Mouse (Mus musculus) ovary, adult 18-20 months (tissue): Measurements from ENCODE around the gene Fzr1.

Experiments used
- DNase-seq: peaks from one replicate; pipeline ENCODE4 v3.0.0; 2022; ENCODE audit warnings: low spot score, mixed read lengths

Gene Fzr1

GRCm38 (mm10) chr10:81416581-81417226 is 38.4 kb upstream of the Fzr1 start:
- peak; percentile 77 for DNase-seq

DNA sequence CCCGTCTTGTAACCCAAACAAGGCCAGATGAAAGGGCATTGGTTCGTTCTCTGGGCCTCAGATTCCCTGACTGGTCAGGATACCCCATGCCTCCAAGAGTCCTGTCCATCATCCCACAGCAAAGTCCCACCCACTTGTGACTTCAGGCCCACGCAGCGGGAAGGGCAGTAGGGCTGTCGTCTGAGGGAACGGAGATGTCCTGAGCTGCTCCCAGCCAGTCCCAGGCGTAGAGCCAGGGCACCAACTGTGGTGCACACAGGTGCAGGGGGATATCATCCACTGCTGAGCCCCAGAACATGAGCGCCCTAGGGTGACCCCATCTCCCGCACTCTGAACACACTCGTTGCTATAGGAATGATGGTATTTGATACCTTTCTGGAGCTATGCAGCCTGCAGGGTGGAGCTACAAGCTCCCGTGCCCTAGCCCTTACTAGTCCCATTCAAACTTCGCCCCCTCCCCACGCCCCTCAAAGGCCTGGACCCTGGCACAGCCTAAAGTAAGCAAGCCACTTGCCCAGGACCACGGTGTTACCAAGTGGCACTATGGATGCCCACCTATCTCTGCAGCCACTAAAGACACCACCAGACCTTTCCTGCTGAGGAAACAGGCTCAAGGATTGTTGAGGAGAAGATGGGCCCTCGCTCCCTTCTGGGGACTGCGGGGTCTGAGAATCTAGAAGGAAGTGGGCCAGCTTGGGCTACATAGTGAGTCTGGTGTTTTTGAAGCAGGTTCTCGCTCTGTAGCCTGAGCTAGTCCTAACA is 37.4 kb upstream of the Fzr1 start:
- DNase-seq: no peak

DNA sequence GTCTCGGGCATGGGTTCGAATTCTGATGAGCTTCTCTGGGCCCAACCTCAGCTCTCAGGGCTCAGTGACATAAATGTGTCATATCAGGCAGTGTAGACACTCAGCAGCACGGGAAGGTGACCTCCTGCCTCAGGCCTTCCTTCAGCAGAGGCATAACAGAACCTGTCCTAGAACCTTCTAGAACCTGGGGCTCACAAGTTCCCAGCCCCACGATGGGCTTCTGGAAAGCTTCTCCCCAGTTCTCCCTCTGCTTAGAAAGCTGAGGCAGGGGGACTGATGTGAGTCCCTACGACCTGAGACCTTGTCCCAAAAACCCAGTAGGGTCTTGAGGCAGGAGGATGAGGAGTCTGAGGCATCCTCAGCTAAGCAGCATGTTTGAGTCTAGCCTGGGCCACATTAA is 36.8 kb upstream of the Fzr1 start:
- no peak for DNase-seq

- DNase-seq: no peak
These were observed 36.4 kb upstream of the Fzr1 start for GRCm38 (mm10) chr10:81414682-81415081.

DNA sequence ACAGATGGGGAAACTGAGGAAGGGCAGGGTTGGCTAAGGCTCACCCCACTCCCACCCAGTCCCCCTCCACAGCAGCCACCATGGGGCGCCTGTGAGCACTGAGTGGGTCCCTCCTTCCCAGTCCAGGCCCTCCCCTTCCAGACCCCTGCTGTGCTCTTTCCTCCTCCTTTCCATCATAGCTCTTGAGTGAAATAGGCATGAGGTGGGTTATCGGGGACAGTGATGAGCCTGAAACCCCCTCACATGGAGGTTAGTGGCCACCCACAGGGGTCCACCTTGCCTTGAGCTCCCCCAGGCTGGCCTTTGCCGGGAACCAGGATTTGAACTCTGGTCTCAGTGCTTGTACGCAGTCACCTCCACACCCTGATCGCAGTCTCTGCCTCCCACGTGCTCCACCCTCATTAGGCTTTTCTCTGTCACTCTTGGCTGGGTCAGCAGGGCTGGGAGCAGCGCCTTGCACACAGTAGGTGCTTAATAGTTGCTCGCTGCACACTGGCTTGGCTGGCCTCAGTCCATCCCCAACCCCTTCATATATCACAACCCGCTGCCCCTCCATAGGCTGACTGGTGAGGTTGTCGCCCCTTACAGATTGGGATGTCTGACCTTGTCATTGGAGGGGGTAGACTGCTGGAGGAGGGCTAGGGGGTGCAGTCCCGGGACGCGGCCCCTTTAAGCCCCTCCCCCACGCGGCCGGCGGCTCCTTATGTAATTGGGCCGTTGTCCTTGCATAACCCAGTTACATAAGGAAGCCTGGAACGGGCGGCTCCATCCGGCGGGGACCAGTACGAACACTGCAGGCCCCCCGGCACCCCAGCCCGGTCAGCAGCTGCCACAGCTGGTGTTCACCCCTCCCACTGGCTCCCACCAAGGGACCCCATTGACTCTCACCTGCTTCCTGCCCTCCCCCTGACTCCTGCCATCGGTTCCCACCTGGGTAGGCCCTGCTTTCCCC is 35.3 kb upstream of the Fzr1 start:
- peak; percentile 75 for DNase-seq

- no peak for DNase-seq
These were observed 34.4 kb upstream of the Fzr1 start for GRCm38 (mm10) chr10:81412586-81413309.

DNA sequence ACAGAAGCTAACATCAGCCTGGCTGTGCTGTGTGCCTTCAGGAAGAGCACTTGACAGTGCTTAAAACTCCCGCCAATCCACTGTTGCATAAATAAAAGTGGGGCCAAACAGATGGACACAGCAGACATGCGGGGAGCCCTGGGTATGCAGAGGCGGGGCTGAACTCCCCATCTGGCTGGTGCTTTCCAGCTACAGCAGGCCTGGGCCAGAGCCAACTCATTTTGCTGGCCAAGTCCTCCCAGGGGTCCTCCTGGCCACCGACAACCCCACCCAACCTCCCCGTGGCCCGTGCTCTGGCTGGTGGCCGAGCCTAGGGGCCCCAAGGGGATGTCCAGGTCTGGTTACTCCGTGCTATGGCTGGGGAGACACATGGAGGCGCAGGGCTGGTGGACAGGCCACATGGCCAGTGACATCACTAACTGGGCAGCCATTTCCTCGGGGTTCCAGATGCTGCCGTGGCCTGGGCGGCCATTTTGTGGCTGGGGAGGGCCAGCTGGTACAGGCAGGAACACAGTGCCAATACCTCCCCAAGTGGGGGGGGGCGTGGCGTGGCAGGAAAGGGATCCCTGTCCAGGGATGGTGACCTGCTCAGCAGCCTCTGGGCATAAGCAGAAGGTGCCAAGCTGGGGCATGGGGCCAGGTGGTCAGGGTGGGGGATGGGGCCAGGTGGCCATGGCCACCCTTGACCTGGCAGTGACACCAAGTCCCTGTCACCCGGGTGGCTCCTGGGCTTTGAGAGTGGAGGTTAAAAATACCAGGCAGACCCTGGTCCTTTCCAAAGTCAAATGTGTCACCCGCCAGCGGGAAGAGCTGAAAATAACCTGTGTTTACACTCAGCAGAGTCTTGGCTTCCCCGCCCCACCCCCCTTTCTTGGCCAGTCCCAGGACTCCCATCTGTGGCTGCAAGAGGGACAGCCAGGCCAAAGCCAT is 33.4 kb upstream of the Fzr1 start:
- DNase-seq: peak; percentile 65

- DNase-seq: no peak
These were observed 32.7 kb upstream of the Fzr1 start for GRCm38 (mm10) chr10:81410981-81411380.

DNA sequence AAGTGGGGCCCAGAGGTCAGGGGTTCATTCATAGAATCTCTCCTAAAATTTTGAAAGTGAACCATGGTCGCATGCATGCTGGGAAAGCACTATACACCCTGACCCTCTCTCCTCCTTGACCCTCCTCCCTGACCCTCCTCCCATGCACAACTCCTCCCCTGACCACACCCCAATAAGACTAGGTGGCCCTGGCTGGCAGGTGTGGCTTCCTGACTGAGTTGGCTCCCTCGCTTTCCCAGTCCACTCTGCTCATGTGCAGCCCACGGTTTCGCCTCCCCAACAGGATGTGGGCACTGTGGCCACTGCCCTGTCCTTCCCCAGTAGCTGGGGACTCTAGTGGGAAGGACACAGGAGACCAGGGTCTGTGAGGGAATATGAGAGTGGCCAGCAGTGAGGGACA is 32.0 kb upstream of the Fzr1 start:
- DNase-seq: no peak

GRCm38 (mm10) chr10:81409330-81409729 is 31.0 kb upstream of the Fzr1 start:
- no peak for DNase-seq

DNA sequence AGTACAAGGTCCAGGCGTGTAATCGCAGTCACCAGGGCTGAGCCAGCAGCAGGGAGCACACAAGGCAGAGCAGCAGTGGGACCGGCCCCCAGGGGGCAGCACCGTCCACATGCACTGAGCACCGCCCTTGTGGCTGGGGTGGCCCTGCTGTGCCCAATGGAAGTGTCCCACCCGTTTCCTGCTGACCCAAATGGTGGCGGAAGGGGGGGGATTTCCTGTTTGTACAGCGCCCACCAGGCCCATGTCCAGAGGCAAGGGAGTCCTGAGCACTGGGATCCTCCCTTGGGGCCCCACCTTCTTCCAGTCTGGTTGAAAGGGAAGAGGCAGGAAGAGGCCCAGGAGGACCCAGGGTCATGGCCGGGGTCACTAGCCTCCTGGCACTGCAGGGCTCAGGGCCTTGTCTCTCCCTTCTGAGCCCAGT is 30.6 kb upstream of the Fzr1 start:
- no peak for DNase-seq

DNA sequence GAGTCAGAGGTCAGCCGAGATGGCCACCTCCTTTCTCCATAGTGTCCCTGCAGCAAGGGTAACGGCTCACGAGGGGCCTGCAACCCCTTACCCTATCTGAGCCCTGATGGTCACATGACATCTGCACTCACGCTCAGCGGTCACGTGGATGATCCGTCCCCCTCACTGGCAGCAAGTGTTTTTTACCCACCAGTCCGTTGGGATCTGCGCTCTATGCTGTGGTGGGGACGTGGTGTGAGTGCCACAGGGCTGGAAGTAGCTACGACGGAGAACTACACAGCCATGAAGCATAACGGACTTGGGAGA is 30.1 kb upstream of the Fzr1 start:
- no peak for DNase-seq

DNA sequence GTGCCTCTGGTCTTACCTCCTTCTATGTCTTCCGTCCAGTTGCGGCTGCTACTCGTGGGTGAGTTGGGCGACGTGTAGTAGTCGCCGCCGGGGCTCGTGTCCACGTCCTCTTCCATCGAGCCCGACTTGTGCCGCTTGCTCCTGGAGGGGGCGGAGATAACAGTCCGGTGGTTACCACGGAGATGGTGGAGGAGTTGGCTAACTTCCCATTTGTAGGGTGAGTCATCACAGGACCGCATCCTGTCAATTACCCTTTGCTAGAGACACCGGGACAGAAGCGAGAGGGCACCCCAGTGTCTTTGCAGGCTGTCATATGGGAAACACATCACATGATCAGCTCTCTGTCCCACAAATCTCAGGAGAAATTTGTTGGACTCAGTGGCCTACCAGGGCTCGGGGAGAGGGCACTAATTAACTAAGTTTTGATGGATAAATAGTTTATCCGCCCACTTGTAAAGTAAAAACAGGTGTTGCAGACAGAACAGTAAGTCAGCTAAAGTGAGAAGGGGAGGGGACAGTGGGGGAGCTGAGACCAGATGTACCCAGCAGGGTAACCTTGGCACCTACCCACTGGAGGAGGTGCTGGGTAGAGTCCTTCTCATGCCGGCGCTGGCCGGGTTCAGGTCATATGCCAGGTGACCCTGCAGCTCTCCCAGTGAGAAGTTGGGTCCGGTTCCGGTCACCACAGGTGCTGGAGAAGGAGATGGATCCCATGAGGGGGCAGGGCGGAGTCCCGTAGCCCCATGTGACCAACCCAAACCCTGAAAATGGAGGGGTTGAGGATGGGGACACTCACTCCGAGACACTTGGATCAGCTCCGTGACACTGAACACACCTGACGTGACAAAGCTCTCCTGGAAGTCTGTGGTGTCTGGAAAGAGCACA is 29.5 kb upstream of the Fzr1 start:
- DNase-seq: peak; percentile 80

- DNase-seq: no peak
These were observed 28.5 kb upstream of the Fzr1 start for GRCm38 (mm10) chr10:81406504-81407440.

DNA sequence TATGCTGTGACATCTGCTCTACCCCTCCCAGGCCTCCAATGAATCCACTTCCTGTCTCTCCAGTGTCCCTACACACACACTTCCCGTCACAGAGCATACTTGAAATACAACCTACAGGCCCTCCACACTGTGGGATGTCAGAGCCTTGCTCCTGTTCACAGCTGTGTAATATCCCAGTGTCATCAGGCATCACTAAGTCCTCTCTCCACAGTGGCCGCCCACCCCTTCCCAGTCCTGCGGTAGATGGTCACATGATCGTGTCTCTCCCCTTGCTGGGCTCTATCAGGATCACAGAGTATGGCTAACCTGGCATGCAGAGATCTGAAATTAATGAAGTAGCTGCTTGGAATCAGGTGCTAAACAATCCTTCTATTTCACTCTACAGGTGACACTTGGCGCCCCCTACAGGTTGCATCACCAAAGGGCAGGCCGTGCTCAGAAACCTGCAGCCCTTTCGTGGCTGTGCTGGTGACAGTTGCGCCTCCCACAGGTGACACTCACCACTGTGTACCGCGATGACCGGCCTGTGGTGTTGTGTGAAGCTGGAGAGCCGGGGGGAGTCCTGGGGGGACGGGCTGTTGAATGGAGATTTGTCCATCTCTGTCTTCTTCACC is 27.4 kb upstream of the Fzr1 start:
- no peak for DNase-seq

GRCm38 (mm10) chr10:81404720-81405119 is 26.4 kb upstream of the Fzr1 start:
- no peak for DNase-seq

- DNase-seq: no peak
These were observed 25.8 kb upstream of the Fzr1 start for GRCm38 (mm10) chr10:81404082-81404481.

- DNase-seq: no peak
These were observed 25.2 kb upstream of the Fzr1 start for GRCm38 (mm10) chr10:81403511-81403910.
